Mouse (Mus musculus) neural tube, embryonic 11.5 days (tissue): Measurements from ENCODE around the gene Col28a1. TPM values are rescaled to one million over a fixed set of nuclear protein-coding genes. Genes with fewer than 3 reads are reported as not detected.

Experiments
- ATAC-seq: fragments of 200-750 bp; cut with Nextera tagmentation; 2 replicates; pipeline ENCODE4 v1.8.0; 2017; ENCODE audit warnings: moderate number of reproducible peaks, mild to moderate bottlenecking, moderate TSS enrichment, moderate library complexity; ENCODE audit not compliant: insufficient read depth, low FRiP score, low TSS enrichment
- DNase-seq: peaks from one replicate; pipeline ENCODE4 v3.0.0-alpha.2; 2015; ENCODE audit warnings: low spot score
- H3K27ac ChIP-seq: fragments of 300-500 bp; sonication (generic); 2 replicates; pipeline ENCODE4 v1.5.1; 2014; ENCODE audit warnings: low read depth, mild to moderate bottlenecking, low read length
- H3K27me3 ChIP-seq: fragments of 300-500 bp; sonication (generic); 2 replicates; pipeline ENCODE4 v1.6.1; 2014; ENCODE audit warnings: mild to moderate bottlenecking, low read length, mixed read lengths; ENCODE audit not compliant: control insufficient read depth, insufficient read depth
- H3K36me3 ChIP-seq: fragments of 300-500 bp; sonication (generic); 2 replicates; pipeline ENCODE4 v1.6.1; 2014; ENCODE audit warnings: mild to moderate bottlenecking, low read length, moderate library complexity, mixed read lengths; ENCODE audit not compliant: control insufficient read depth, insufficient read depth
- H3K4me1 ChIP-seq: fragments of 300-500 bp; sonication (generic); 2 replicates; pipeline ENCODE4 v1.6.1; 2014; ENCODE audit warnings: low read length, mixed read lengths; ENCODE audit not compliant: control insufficient read depth, insufficient read depth
- H3K4me2 ChIP-seq: fragments of 300-500 bp; sonication (generic); 2 replicates; pipeline ENCODE4 v1.6.1; 2014; ENCODE audit warnings: low read depth, mild to moderate bottlenecking, moderate library complexity
- H3K4me3 ChIP-seq: fragments of 300-500 bp; sonication (generic); 2 replicates; pipeline ENCODE4 v1.5.1; 2014; ENCODE audit warnings: low read depth, low read length
- H3K9ac ChIP-seq: fragments of 300-500 bp; sonication (generic); 2 replicates; pipeline ENCODE4 v1.6.1; 2014; ENCODE audit warnings: mild to moderate bottlenecking, low read length
- H3K9me3 ChIP-seq: fragments of 300-500 bp; sonication (generic); 2 replicates; pipeline ENCODE4 v1.6.1; 2016; ENCODE audit warnings: low read length; ENCODE audit not compliant: control insufficient read depth
- WGBS: fragments of 180-500 bp; shearing (Covaris S2); extraction: QIAGEN DNeasy Blood & Tissue Kit; methylation state at CpG from one replicate; pipeline ENCODE4 v1.1.7; 2014; 5-methylcytosine and 5-hydroxymethylcytosine counted together
- polyA plus RNA-seq: library from polyadenylated mRNA; unstranded; fragments of >200 nt; fragmentation: Nextera tagmentation; extraction: Ambion mirVana; gene quantifications from 2 replicates; pipeline ENCODE4 v1.2.1, GENCODE M21; 2014

Gene Col28a1
- polyA plus RNA-seq, 1 experiment from 2014 or later = 0.05 TPM

DNA sequence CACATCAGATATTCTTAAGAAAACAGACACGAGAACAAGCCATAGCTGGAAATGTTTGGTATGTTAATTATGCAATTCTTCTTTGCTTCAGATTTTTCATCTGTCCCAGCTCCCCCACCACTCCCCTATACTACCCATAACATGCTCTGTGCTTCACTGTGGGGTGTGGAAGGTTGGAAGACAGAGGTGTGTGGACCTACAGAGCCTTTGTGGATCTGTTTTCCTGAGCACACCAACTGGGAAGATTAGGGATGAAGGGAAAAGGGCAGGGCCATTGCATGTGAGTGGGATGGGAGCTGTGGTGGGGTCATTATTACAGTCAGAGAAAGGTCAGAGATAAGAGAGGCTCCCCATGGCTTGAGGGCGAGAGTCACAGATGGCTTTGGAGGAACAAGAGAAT is 240.2 kb downstream of the Col28a1 start:
- H3K27ac ChIP-seq = no peak overlapping the region
- H3K9ac ChIP-seq = no peak overlapping the region
- no peak overlapping the region for H3K4me3 ChIP-seq
- no peak overlapping the region for H3K4me2 ChIP-seq
- H3K9me3 ChIP-seq = no peaks in the 10 kb centered on the region
- no peaks in the 10 kb centered on the region for H3K36me3 ChIP-seq
- ATAC-seq (no peak), DNase-seq (no peak)
- H3K4me1 ChIP-seq = no peaks in the 10 kb centered on the region
- no peaks in the 10 kb centered on the region for H3K27me3 ChIP-seq
- 62% methylated on average over 2 of the region's 2 CpGs for WGBS

GRCm38 (mm10) chr6:7951778-7952177 is 240.6 kb downstream of the Col28a1 start:
- Histone ChIP-seq H3K27ac (no peak overlapping the region), H3K4me1 (no peaks in the 10 kb centered on the region), H3K4me2 (no peak overlapping the region), H3K36me3 (no peaks in the 10 kb centered on the region), H3K9me3 (no peaks in the 10 kb centered on the region), H3K9ac (no peak overlapping the region), H3K27me3 (no peaks in the 10 kb centered on the region), H3K4me3 (no peak overlapping the region)
- no peak for DNase-seq
- ATAC-seq = no peak

Other genes starting within 250 kb of the Col28a1 start
- 29.5 and 30.0 TPM in 2 replicates for gene Mios, start 16.6 kb upstream of the Col28a1 start, polyA plus RNA-seq
- gene Rpa3, start 66.6 kb upstream of the Col28a1 start, polyA plus RNA-seq = 144 and 157 TPM in 2 replicates
- gene Umad1, start 66.7 kb upstream of the Col28a1 start, polyA plus RNA-seq = 25.3 and 25.8 TPM in 2 replicates
- 18.0 and 18.3 TPM in 2 replicates for gene Gm45062, start 66.8 kb upstream of the Col28a1 start, polyA plus RNA-seq